Mouse (Mus musculus) embryo, embryonic 11.5 days (tissue): Measurements from ENCODE around the gene Pnkd.
"Not testable (repeated sequence)": the region's sequence is repeated elsewhere in the genome, so short reads cannot be mapped to it uniquely, and the experiment has no call there.

Source experiments
- DNase-seq: peaks from one replicate; pipeline ENCODE4 v3.0.0-alpha.2; 2012; ENCODE audit warnings: low read depth, low spot score

Pnkd gene

DNA sequence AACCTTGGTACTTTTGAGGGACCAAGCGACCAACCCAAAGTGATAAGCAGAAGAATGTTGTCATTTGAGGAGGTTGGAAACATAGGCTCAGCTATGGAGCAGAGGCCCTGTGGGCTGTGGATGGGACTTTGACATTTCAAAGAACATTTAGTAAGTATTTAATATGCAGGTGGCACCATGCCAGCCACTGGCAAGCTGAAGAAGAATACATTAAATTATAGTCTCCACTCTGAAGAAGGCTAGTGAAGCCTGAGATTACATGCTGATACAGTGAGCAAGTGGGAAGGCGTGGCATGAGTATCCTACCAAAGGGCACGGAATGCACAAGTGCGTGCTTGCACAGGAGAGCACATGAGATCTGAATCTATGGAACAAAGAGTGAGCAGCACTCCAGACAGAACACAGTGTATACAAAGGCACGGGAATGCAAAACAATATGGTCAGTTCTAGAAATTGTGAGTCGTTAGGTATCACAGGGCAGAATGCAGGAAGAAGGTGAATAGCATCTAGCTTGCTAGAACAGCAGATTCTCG lies 45.2 kb downstream of the Pnkd start:
- DNase-seq: no peak

DNA sequence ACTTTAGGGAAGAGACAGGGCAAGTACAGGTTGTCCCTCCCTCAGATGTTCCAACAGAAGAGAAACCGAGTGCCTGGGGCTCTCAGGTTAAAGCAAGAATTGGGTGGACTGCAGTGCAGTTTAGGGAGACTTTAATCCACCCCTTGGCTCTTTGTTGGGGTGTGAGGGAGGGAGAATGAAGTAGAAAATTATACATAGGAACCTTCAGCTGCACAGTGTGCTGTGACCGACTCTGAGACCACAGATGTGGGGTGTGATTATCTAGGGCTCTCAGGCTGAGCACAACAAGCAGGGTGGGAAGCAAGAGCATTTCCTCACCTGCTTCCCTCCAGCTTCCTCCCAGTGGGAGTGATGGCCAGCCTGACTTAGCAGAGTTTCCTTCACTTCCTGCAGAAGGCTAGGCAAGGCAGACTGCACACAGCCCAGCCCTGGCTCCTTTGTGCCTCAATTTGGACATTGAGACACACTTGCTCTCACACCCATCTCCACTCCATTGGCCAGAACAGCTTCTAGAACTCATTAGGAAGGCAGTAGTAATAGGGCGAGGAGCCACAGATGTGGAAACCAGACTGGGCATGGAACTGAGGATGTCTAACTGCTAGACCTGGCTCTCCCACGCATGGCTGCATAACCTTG lies 46.4 kb downstream of the Pnkd start:
- no peak for DNase-seq

DNA sequence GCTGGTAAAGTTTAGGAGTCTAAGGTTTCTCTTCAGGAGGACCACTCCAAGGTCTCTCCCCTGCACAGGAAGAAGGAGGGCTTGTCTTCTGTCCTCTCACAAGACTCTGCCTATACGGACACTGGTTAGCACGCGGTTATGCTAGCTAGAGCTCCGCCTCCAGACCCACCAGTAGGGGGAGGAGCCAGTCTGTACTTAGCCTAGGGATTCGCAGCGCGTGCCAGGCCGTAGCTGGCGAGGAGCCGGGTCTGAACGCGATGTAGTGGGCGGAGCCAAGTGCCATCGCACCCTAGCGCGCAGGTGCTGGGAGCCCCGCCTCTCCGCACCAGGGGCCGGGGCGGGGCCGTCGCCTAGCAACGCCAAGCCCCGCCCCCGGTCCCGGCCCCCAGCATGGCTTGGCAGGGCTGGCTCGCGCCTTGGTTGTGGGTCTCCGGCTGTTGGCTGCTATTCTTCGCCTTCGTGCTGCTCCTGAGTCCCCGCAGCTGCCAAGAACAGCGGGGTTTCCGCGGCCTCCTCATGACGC lies 47.6 kb downstream of the Pnkd start:
- peak; percentile 93 for DNase-seq

DNA sequence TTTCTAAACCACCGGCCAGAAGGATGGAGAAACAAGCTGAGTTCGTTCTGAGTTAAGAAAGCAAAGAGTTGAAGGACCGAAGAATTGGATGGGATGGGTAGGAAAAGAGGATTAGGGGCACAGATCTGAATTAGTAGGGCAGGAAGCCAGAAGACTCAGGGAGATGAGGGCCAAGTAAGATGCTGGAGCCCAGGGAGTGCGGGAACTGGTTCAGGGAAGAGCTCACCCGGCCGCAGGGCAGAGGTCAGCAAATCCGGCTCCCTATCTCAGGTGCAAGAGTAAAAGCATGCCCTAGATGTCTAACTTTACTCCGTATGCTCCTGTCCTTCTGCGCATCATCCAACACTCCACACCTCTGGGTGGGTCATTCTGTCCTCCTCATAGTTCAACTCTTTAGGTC lies 48.2 kb downstream of the Pnkd start:
- DNase-seq: no peak

DNA sequence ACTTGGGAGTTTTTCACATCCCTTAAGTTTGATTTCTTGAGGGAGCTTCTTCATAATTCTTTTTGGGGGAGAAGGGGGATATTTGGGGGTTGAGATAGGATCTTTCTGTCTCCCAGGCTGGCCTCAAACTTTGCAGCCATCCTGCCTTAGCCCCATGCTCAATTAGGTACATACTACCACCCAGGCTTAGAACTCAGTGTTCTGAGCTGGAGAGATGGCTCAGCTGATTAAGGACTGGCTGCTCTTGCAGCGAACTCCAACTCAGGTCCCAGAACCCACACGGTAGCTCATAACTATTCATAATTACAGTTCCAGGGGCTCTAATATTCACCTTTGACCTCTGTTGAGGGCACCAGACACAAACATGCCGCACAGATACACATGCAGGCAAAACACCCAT lies 49.9 kb downstream of the Pnkd start:
- DNase-seq: no peak

DNA sequence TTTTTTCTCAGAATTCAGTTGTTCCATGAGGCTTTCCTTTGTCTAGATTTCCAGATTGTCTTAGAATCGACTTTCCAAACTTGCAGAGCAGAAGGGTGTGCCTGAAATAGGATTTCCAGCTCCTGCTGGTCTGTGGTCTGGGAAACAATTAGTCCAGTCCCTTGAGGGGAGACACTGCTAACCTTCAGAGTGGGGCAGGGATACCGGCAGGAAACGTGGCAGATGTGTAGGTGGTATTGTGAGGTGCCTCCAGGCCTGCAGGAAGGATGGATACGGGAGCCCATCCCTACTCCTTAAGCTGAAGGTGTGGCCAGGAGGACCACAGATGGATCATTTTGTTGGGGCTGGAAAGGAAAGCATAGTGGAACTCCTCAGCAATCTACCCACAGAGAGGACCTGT lies 50.3 kb downstream of the Pnkd start:
- DNase-seq: no peak

DNA sequence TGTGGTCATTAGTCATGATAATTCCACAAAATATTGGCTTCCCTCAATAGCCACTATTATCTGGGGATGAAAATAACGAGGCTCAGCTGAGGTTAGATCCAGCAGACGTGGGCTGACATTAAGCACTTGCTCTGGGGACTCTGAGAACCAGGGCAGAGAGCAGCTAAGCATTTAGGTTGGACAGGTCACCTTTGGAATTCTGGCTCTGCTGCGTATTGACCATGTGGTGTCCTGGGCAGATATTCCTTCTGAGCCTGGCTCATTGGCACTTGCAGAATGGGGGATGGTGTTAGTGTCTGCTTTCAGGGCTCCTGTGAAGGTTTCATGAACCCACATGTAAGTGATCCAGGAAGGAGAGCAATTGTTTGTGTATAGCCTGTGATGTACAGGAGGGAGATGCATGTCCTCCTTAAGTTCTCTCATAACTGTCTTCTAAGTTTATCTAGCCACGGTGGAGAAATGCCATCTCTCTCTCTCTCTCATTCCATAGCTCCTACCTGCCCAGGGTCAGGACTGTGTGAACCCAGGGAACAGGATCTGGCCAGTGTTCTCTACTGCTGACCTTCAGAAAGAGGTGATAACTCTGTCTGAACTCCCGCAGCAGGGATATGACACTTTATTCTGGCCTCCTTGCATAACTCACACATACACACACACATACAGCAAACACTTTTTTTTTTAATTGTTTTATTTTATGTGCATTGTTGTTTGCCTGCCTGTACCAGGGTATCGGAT lies 50.9 kb downstream of the Pnkd start:
- no peak for DNase-seq

DNA sequence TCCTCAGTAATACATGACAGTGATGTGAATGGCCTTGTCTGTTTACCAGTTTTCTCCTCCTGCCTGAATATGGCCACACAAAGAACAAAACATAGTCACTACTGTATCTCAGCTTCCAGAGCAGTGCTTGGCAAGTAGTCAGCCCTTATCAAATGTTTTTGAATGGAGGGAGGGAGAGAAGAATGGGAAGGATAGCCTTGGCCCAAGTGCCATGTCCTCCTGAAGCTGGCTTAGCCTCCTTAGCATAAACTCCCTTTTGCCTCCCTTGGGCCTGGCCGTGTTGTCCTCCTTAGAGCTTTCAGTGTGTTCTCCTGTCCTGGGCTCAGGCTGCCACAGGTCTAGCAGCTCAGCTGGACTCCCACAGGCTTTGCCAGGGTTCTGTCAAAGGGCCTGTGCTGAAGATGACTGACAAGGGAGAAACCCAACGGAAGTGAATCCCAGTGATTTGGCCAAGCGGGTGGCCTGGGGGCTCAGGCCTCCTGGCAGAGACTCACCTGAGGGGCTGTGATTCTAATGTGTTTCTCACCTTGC lies 52.6 kb downstream of the Pnkd start:
- no peak for DNase-seq

DNA sequence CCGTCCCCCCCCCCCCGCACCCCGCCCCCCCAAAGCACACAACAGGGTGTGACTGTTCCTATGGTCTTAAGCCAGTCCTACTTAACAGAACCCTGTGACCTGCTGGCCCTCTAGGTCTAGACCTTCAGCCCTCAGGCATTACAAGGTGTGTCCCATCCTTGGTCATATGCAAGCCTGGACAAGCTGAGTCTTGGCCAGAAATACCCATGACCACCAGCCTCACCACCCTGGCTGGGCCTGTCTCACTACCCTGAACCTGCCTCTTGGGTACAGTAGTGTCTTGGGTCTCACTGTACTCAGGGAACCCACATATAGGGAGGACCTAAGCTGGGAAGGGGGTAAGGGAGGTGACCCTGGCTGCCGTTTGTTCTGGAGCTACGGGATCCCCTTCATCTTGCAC lies 53.3 kb downstream of the Pnkd start:
- no peak for DNase-seq

DNA sequence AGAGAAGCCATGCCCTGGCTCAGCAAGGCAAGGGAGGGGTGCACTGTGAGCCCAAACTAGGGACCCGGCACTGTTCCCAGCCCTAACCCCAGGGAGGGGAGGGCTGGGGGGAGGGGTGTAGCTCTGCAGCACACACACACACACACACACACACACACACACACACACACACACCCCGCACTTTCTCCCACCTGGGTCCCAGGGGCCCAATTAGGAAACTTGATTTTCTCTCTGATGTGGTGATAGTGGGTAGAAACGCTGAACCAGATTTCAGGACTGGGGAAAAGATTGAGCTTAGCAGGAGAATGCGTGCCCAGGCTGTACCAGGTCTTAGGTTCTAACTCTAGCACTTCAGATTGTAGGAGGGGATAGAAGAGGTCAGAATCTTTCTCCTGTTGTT lies 53.9 kb downstream of the Pnkd start:
- no peak for DNase-seq

DNA sequence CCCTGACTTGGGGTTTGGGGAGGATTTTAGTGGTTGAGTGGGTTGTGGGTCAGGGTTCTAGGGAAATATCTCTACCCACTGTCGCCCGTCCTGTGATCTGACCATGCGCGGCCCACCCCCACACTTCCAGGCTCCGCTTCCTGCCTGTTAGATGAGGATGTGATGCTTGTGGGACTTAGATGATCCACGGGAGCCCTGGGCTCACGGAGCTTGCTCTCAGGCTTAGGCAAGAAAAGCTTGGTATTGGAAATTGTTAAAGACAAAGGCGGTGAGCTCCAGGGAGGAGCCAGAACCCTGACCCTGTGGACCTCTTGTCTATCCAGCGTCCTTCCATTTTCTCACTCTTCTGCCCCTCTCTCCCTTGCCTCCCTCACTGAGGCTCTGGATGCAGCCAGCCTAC lies 55.2 kb downstream of the Pnkd start:
- DNase-seq: no peak

DNA sequence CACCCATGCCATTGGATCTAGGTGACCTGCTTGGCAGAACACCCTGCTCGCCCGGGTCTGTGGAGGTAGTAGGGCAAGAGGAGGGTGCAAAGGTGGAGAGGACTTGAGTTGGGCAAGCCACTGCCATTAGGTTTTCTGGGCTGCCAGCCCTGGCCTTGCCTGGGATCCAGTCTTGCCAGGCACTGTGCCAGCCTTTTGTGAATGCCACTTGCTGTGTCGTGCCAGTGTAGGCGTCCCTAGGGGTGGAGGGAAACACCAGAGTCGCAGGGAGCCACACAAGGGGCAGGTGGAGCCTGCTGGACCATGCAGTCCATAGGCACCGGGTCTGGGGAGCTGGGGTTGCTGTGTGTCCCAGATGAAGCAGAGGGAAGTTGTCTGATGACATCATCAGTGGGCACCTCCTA lies 55.6 kb downstream of the Pnkd start:
- no peak for DNase-seq

DNA sequence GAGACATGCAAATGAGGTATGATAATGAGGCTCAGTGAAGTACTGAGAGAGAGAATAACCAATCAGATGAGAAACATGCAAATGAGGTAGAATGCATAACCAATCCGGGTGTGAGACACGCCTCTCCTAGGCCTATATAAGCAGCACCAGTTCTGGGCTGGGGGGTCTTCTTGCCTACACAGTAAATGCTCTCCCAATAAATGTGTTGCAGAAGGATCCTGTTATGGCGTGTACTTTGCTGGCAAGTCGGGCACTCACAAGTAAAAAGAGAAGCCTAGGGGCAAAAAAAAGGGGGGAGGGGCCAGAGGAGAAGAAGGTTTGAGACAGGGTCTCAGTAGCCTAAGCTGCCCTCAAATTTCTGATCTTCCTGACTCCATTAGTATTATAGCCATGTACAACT lies 56.3 kb downstream of the Pnkd start:
- DNase-seq: not testable (repeated sequence)

DNA sequence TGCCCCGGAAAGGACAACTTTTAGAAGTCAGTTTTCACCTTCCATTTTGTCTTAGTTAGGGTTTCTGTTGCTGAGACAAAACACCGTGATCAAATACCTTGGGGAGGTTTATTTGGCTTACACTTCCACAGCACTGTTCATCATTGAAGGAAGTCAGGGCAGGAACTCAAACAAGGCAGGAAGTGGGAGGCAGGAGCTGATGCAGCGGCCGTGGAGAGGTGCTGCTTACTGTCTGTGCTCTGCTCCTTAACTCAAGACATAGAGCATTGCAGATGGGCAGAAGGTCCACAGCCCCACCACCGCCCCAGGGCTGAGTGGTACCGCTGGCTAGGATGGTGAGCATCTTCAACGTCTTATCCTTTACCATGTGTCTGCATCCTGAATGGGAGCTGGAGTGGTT lies 57.2 kb downstream of the Pnkd start:
- no peak for DNase-seq

DNA sequence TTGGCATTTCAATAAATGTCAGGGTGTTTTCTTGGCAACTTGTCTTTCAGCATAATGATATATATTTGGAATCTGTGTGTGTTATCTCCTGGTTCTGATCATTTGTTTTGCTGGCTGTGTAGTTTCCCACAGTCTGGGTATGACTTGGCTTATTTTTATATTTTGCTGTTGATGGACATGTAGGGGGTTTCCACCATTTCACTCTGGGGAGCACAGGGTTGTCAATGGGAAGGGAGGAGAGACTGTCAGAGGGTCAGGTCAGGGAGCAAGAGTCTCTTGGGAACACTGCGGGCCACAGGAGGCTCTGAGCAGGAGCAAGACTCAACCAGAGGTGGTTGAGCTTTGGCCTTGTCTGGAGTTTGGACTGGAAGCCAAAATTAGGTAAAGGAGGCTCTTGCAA lies 57.6 kb downstream of the Pnkd start:
- DNase-seq: no peak

DNA sequence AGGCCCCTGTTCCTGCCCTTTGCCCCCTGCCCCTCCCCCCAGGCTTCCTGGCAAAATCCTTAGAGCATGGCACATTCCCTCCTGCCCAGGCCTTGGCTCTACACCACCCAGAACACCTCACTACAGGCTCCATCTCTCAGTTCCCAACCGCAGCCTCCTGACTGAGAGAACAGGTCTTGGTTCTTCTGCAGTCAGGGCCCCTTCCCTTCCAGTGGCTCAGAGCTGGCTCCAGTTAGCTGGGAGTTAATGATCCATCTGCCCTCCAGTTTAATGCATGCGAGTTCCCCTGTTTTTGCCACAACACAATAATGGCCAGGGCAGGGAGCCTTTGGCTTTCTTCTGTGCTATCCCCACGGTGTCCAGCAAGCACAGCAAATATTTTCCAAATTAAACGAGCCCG lies 58.4 kb downstream of the Pnkd start:
- DNase-seq: no peak

DNA sequence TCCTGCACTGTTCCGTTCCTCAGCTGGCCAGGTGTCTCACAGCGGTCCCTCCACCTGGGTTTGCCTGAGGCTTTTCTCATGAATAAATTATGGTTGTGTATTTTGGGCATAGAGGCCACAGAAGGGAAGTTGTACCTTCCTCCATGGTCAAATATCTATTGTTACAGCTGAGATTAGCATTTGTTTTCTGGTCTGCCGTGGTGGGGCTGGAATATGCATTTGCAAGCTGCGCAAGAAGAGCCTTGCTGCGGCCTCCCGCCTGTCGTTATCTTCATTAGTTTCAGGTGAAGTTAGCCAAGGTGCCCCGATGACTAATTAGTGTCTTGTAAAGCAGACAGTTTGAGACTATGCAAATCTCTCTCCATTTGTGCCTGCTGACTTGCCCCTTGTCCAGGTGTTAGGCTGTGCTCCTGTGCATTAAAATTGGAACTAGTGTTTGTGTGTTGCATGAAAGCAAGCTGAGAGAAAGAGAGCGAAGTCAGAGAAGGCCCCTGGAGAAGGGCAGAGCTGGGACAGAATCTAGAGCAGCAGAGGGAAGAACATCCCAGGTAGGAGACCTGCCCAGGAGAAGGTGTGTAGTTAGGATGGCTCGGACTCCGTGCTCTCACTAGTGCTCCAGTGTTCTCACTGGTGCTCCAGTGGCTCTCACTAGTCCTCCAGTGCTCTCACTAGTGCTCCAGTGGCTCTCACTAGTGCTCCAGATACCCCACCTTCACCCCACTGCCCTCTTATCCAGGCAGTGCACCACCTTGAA lies 59.6 kb downstream of the Pnkd start:
- no peak for DNase-seq

DNA sequence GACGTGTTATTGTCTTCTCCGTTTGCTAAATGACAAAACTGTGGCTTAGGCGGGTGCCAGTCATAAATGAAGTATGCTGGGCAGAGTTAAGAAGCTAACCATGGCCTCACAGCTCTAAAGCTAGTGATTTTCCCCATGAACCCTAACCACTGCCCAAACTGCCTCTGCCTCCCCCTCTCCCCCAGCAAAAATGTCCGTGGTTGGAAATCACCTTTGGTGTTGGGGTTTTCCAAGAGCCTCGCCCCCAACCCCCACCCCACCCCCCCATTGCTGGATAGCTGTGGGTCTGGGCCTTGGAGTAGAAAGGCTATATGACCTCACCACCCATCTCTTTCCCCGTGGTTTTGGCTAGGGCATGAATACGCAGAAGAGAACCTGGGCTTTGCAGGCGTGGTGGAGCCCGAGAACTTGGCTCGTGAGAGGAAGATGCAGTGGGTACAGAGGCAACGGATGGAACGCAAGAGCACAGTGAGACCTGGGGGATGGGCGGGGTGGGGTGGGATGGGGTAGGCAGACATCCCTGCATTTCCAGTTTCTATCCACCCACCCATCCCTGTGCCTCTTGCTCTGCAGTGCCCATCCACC lies 66.5 kb downstream of the Pnkd start:
- DNase-seq: no peak

DNA sequence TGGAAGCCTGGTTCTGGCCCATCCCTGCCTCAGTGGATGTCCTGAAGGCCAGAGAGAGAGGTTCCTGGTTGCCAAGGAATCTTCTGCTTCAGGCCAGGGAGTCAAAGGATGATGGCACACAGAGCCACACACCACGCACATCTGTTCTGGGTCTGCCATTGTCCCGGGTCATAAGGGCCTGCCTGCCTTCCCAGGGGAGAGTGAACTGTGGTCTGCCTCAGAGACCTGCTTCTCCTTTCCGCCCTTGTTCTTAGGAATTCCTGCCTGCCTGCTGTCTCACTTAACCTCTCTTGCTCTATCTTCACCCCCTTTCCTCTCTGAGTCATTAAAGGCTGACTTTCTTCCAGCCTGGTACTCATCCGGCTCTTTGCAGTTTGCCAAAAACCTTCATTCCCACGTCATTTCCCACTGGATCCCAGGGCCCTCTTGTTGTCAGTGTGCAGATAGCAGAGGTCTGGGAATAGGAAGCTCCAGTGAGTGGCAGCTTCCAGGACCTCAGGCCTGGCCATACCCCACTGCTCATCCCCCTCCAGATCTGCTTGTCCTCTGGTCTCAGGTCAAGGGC lies 67.9 kb downstream of the Pnkd start:
- no peak for DNase-seq

DNA sequence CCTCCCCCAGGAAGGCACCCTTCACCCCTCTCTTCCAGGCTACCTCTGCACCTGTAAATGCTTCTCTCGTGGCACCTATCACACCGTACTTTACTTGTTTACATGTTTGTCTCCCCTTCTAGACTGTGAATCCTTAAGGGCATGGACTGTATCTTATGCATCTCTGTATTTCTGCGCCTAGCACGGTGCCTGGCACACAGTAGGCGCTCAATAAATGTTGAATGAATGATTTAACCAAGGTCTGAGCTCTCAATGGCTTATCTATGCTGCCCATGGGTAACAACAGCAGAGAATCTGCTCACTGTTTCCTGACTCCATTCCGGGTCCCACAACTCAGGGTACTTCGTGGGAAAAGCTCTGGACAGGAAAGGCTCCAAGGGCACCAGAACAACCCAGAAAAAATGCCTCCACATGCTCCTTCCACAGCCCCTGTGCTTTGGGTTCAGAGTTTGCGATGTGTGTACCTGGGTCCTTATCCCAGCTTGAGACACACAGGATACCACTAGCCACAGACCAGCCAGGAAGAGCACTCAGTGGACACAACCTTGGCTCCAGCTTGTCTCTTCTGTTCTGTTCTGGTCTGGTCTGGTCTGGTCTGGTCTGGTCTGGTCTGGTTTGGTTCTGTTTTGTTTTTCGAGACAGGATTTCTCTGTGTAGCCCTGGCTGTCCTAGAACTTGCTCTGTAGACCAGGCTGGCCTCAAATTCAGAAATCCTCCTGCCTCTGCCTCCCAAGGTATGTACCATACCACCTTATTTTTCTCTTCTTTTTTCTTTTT lies 68.9 kb downstream of the Pnkd start:
- DNase-seq: no peak

DNA sequence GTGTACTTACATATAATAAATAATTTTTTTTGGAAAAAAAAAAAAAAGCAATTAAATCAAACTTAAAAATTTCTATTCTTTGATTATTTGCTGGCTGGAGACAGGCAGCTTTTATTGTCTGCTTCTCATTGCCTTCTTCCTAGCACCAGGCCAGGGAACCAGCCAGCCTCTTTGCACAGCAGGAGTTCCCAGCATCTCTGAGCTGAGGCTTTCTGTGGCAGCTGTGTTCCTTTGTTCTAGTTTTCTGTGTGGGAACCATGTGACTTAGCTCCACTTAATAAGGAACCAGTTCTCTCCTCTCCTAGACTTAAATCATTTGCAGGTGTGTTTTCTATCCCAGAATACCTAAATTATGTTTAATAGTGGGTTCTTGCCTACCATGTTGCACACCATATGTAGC lies 72.8 kb downstream of the Pnkd start:
- no peak for DNase-seq
